Mouse (Mus musculus) spleen, adult 2 months (tissue): ENCODE measurements around the gene Alkbh6.

ENCODE experiments used
- CTCF ChIP-seq: fragments of 200-500 bp; IDR thresholded peaks from 2 replicates; pipeline ENCODE4 v1.5.1; 2011; ENCODE audit warnings: mild to moderate bottlenecking, inconsistent platforms; ENCODE audit not compliant: insufficient read depth, insufficient read length, insufficient replicate concordance; ENCODE audit errors: extremely low read depth
- POLR2A ChIP-seq: fragments of 200-500 bp; IDR thresholded peaks from 2 replicates; pipeline ENCODE4 v1.6.1; 2011; ENCODE audit warnings: low read depth, low read length, inconsistent platforms

GRCm38 (mm10) chr7:30266780-30267179 lies 41.7 kb upstream of the Alkbh6 start:
- no peak for TF ChIP-seq CTCF
- no peak for TF ChIP-seq POLR2A
